Mouse (Mus musculus): Measurements from ENCODE around the gene Mtcl1. TPM values are rescaled to one million over a fixed set of nuclear protein-coding genes. Genes with fewer than 3 reads are reported as not detected.

Gene Mtcl1
- polyA plus RNA-seq, 1 experiment, result 35.6 TPM

GRCm38 (mm10) chr17:66410884-66411426 lies 38.6 kb downstream of the Mtcl1 start:
- DNase-seq (ENCODE audit: extremely low spot score in 1 of 2, low spot score in 1 of 2), result no peak

GRCm38 (mm10) chr17:66409070-66409605 lies 40.4 kb downstream of the Mtcl1 start:
- no peak for DNase-seq (ENCODE audit: extremely low spot score in 1 of 2, low spot score in 1 of 2)

- DNase-seq (ENCODE audit: extremely low spot score in 1 of 2, low spot score in 1 of 2), result no peak
These were observed 41.1 kb downstream of the Mtcl1 start for GRCm38 (mm10) chr17:66408400-66408799.

GRCm38 (mm10) chr17:66407833-66408232 lies 41.7 kb downstream of the Mtcl1 start:
- DNase-seq (ENCODE audit: extremely low spot score in 1 of 2, low spot score in 1 of 2), result no peak

- DNase-seq (ENCODE audit: extremely low spot score in 1 of 2, low spot score in 1 of 2), result no peak
These were observed 43.9 kb downstream of the Mtcl1 start for GRCm38 (mm10) chr17:66405601-66406000.

- peak in 1 of 2 experiments; percentile 47 for DNase-seq (ENCODE audit: extremely low spot score in 1 of 2, low spot score in 1 of 2)
These were observed 44.5 kb downstream of the Mtcl1 start for GRCm38 (mm10) chr17:66404883-66405590.

GRCm38 (mm10) chr17:66402791-66403470 lies 46.6 kb downstream of the Mtcl1 start:
- DNase-seq (ENCODE audit: extremely low spot score in 1 of 2, low spot score in 1 of 2), result no peak

- no peak for DNase-seq (ENCODE audit: extremely low spot score in 1 of 2, low spot score in 1 of 2)
These were observed 47.8 kb downstream of the Mtcl1 start for GRCm38 (mm10) chr17:66401596-66402265.

GRCm38 (mm10) chr17:66399780-66400179 lies 49.8 kb downstream of the Mtcl1 start:
- DNase-seq (ENCODE audit: extremely low spot score in 1 of 2, low spot score in 1 of 2), result no peak

GRCm38 (mm10) chr17:66394571-66394970 lies 55.0 kb downstream of the Mtcl1 start:
- DNase-seq (ENCODE audit: extremely low spot score in 1 of 2, low spot score in 1 of 2), result no peak

GRCm38 (mm10) chr17:66388307-66388706 lies 61.2 kb downstream of the Mtcl1 start:
- DNase-seq (ENCODE audit: extremely low spot score in 1 of 2, low spot score in 1 of 2), result no peak

GRCm38 (mm10) chr17:66381338-66381737 lies 68.2 kb downstream of the Mtcl1 start:
- no peak for DNase-seq (ENCODE audit: extremely low spot score in 1 of 2, low spot score in 1 of 2)

GRCm38 (mm10) chr17:66379900-66380857 lies 69.4 kb downstream of the Mtcl1 start:
- DNase-seq (ENCODE audit: extremely low spot score in 1 of 2, low spot score in 1 of 2), result peak in 1 of 2 experiments; percentile 44

GRCm38 (mm10) chr17:66379308-66379707 lies 70.2 kb downstream of the Mtcl1 start:
- no peak for DNase-seq (ENCODE audit: extremely low spot score in 1 of 2, low spot score in 1 of 2)

GRCm38 (mm10) chr17:66378127-66378526 lies 71.4 kb downstream of the Mtcl1 start:
- no peak for DNase-seq (ENCODE audit: extremely low spot score in 1 of 2, low spot score in 1 of 2)

- DNase-seq (ENCODE audit: extremely low spot score in 1 of 2, low spot score in 1 of 2), result no peak
These were observed 74.8 kb downstream of the Mtcl1 start for GRCm38 (mm10) chr17:66374633-66375272.

GRCm38 (mm10) chr17:66370867-66371266 lies 78.7 kb downstream of the Mtcl1 start:
- no peak for DNase-seq (ENCODE audit: extremely low spot score in 1 of 2, low spot score in 1 of 2)

GRCm38 (mm10) chr17:66369777-66370176 lies 79.8 kb downstream of the Mtcl1 start:
- no peak for DNase-seq (ENCODE audit: extremely low spot score in 1 of 2, low spot score in 1 of 2)

GRCm38 (mm10) chr17:66368127-66368526 lies 81.4 kb downstream of the Mtcl1 start:
- peak in 1 of 2 experiments; percentile 51 for DNase-seq (ENCODE audit: extremely low spot score in 1 of 2, low spot score in 1 of 2)

Measured in frontal cortex, adult 2 months (tissue).